Mouse (Mus musculus) myocyte (in vitro differentiated cells): ENCODE data around the gene Svbp. TPM values are rescaled to one million over a fixed set of nuclear protein-coding genes. Genes with fewer than 3 reads are reported as not detected.

Source experiments
- H3K27me3 ChIP-seq: one replicate; pipeline ENCODE4 v1.6.1; 2011; ENCODE audit not compliant: control insufficient read depth, insufficient read depth, insufficient read length
- H3K36me3 ChIP-seq: one replicate; pipeline ENCODE4 v1.6.1; 2011; ENCODE audit not compliant: control insufficient read depth, insufficient read depth
- H3K4me2 ChIP-seq: one replicate; pipeline ENCODE4 v1.6.1; 2011; ENCODE audit warnings: low read depth, control low read depth
- H3K4me3 ChIP-seq: one replicate; pipeline ENCODE4 v1.5.1; 2011; ENCODE audit warnings: mild to moderate bottlenecking, control low read depth, moderate library complexity
- H3K79me2 ChIP-seq: one replicate; pipeline ENCODE4 v1.6.1; 2011; ENCODE audit not compliant: control insufficient read depth, insufficient read depth
- H3ac ChIP-seq: one replicate; pipeline ENCODE4 v1.6.1; 2011; ENCODE audit not compliant: control insufficient read depth, insufficient read length
- CEBPB ChIP-seq: IDR thresholded peaks from 2 replicates; pipeline ENCODE4 v1.6.1; 2011; ENCODE audit warnings: mild to moderate bottlenecking, moderate library complexity; ENCODE audit not compliant: poor library complexity, insufficient read depth, severe bottlenecking
- E2F4 ChIP-seq: IDR thresholded peaks from one replicate; pipeline ENCODE4 v1.6.1; 2011; ENCODE audit warnings: mild to moderate bottlenecking, control low read depth, moderate library complexity; ENCODE audit not compliant: insufficient read depth
- MAX ChIP-seq: IDR thresholded peaks from one replicate; pipeline ENCODE4 v1.6.1; 2011; ENCODE audit warnings: low read depth, mild to moderate bottlenecking, control low read depth
- MYOD1 ChIP-seq, 3 experiments: IDR thresholded peaks; one replicate each; pipeline ENCODE4 v1.6.1; 2011; ENCODE audit warnings: control low read depth in 2 of 3, low read depth in 2 of 3, mild to moderate bottlenecking in 2 of 3, moderate library complexity in 1 of 3; ENCODE audit not compliant: insufficient read length in 2 of 3, control insufficient read depth in 1 of 3
- MYOG ChIP-seq, 3 experiments: IDR thresholded peaks; one replicate each; pipeline ENCODE4 v1.6.1; 2011; ENCODE audit warnings: control low read depth in 2 of 3, low read depth in 2 of 3, mild to moderate bottlenecking in 2 of 3; ENCODE audit not compliant: insufficient read length in 2 of 3, control insufficient read depth in 1 of 3, insufficient read depth in 1 of 3
- POLR2A ChIP-seq: IDR thresholded peaks from one replicate; pipeline ENCODE4 v1.6.1; 2011; ENCODE audit warnings: low read depth, mild to moderate bottlenecking, control low read depth, moderate library complexity; ENCODE audit not compliant: insufficient read length
- POLR2AphosphoS2 ChIP-seq: IDR thresholded peaks from one replicate; pipeline ENCODE4 v1.6.1; 2011; ENCODE audit warnings: low read depth, control low read depth; ENCODE audit not compliant: insufficient read length
- REST ChIP-seq: IDR thresholded peaks from one replicate; pipeline ENCODE4 v1.6.1; 2011; ENCODE audit warnings: mild to moderate bottlenecking, control low read depth, moderate library complexity; ENCODE audit not compliant: insufficient read depth, insufficient read length
- SRF ChIP-seq: IDR thresholded peaks from one replicate; pipeline ENCODE4 v1.6.1; 2011; ENCODE audit warnings: low read depth; ENCODE audit not compliant: control insufficient read depth, insufficient read length
- TCF12 ChIP-seq: IDR thresholded peaks from one replicate; pipeline ENCODE4 v1.6.1; 2011; ENCODE audit warnings: mild to moderate bottlenecking, control low read depth; ENCODE audit not compliant: poor library complexity, insufficient read depth, severe bottlenecking
- TCF3 ChIP-seq: IDR thresholded peaks from one replicate; pipeline ENCODE4 v1.6.1; 2011; ENCODE audit warnings: low read depth, control low read depth; ENCODE audit not compliant: insufficient read length
- USF1 ChIP-seq: IDR thresholded peaks from one replicate; pipeline ENCODE4 v1.6.1; 2011; ENCODE audit warnings: low read depth, mild to moderate bottlenecking, control low read depth, moderate library complexity
- polyA plus RNA-seq: library from polyadenylated mRNA; unstranded; fragments of >200 nt; fragmentation: generic; extraction: Trizol; gene quantifications from one replicate; pipeline ENCODE4 v1.2.1, GENCODE M21; 2012; ENCODE audit warnings: missing spikeins

The Svbp gene
- polyA plus RNA-seq, 1 experiment: 241 TPM

DNA sequence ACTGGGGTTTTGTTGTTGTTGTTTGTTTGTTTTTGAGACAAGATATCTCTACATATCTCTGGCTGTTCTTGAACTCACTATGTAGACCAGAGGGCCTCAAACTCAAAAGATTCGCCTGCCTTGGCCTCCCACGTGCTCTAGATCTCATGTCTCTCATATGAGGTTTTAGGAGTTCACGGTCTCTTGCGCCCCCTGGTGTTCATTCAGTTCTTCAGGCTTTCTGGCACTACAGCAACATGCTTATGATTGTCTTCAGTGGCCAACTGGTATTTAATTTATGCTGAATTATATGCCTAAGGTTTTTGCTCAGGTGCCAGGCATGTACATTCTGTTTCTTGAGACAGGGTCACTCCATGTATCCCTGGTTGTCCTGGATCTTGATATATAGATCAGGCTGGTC is 27.4 kb upstream of the Svbp start:
- Histone ChIP-seq H3K4me2 (no peak overlapping the region), H3ac (no peak overlapping the region), H3K27me3 (no peaks in the 10 kb centered on the region), H3K79me2 (no peaks in the 10 kb centered on the region), H3K4me3 (no peak overlapping the region), H3K36me3 (no peaks in the 10 kb centered on the region)
- TF ChIP-seq USF1 (peak; percentile 44), POLR2AphosphoS2 (no peak)

DNA sequence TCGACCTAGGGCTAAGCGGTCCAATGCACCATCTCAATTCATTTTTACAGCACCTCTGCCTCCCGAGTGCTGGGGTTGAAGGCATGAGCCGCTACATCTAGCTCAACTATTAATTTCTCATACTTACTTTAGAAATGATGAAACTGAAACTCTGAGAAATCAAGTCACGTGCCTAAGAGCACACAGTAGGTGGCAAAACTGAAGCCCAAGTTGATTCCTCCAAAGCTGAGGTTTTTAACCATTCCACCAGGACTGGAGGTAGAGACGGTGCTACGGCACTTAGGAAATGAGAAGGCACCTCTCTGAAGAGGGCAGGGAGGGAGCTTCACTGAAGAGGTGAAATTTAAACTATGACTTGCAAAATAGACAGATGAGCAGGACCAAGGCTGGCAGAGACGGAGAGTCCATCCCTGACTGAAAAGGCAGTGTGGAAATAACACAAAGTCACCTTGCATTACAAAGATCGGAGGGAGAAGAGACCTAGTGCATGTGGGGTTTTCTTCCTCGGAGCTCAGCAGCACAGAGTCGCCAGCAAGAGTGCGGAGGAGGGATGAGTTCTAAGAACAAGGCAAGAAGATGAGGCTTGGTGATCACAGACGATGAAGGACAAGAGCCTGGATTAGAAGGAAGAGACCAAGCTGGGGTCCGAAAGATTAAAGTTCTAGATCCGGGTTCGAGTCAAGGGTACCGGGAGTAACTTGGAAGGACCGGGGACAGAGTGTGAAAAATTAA is 22.0 kb upstream of the Svbp start:
- Histone ChIP-seq H3K27me3 (no peaks in the 10 kb centered on the region), H3K36me3 (no peaks in the 10 kb centered on the region), H3K79me2 (peaks cover 7% of the 10 kb centered on the region), H3K4me3 (peak overlapping the region; percentile 76), H3K4me2 (peak overlapping the region; percentile 93), H3ac (peak overlapping the region; percentile 50)
- TF ChIP-seq USF1 (peak; percentile 32), TCF12 (no peak), CEBPB (no peak)

- Histone ChIP-seq H3K36me3 (no peaks in the 10 kb centered on the region), H3K4me3 (peak within 1 kb of the TSS; percentile 76), H3K27me3 (no peaks in the 10 kb centered on the region), H3K79me2 (peaks cover 7% of the 10 kb centered on the region), H3K4me2 (peak within 1 kb of the TSS; percentile 93), H3ac (peak within 1 kb of the TSS; percentile 50)
- TF ChIP-seq MYOG (IDR thresholded peaks at IDR 0.05; ENCODE audit: control insufficient read depth in 1 of 3, insufficient read depth in 1 of 3, insufficient read length in 2 of 3, low read depth in 2 of 3) (peak in 2 of 3 experiments; percentile 2 to 13), POLR2AphosphoS2 (peak; percentile 77), SRF (no peak), CEBPB (no peak), MAX (no peak), POLR2A (peak; percentile 86), MYOD1 (IDR thresholded peaks at IDR 0.05; ENCODE audit: control insufficient read depth in 1 of 3, insufficient read length in 2 of 3, low read depth in 2 of 3) (no peak), E2F4 (no peak), TCF12 (no peak), USF1 (no peak), REST (peak; percentile 6), TCF3 (no peak)
Measured at GRCm38 (mm10) chr4:119173851-119174453, 21.2 kb upstream of the Svbp start, which contains the start of gene Zfp691. Zfp691 (minus strand) TSS chr4:119174195.

DNA sequence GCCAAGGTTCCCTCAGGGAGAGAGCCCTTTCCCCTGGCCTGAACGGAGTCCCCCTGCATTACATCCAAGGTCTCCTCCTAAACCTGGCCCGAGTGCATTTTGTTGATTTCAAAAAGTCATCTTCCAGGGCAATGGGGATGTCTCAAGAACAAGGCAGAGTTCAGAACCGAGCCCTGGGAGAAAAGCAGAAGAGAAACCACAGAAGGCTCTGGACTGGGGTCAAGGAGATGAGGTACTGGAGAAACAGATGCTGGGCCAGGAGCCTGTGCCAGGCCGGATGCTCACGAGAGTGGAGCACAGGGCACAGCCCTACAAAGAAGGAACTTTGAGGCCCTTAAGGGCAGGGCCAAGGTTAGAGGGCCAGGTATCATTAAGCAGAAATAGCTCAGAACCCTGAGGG is 17.4 kb upstream of the Svbp start:
- Histone ChIP-seq H3K4me3 (no peak overlapping the region), H3ac (no peak overlapping the region), H3K79me2 (peaks cover 7% of the 10 kb centered on the region), H3K27me3 (no peaks in the 10 kb centered on the region), H3K4me2 (no peak overlapping the region), H3K36me3 (no peaks in the 10 kb centered on the region)
- no peak for TF ChIP-seq REST
- TF ChIP-seq SRF: no peak
- no peak for TF ChIP-seq USF1
- TF ChIP-seq POLR2AphosphoS2: no peak
- TF ChIP-seq MYOG (IDR thresholded peaks at IDR 0.05; ENCODE audit: control insufficient read depth in 1 of 3, insufficient read depth in 1 of 3, insufficient read length in 2 of 3, low read depth in 2 of 3): no peak
- no peak for TF ChIP-seq POLR2A
- no peak for TF ChIP-seq MAX
- TF ChIP-seq CEBPB: no peak
- TF ChIP-seq TCF12: no peak
- TF ChIP-seq MYOD1 (IDR thresholded peaks at IDR 0.05; ENCODE audit: control insufficient read depth in 1 of 3, insufficient read length in 2 of 3, low read depth in 2 of 3): no peak

DNA sequence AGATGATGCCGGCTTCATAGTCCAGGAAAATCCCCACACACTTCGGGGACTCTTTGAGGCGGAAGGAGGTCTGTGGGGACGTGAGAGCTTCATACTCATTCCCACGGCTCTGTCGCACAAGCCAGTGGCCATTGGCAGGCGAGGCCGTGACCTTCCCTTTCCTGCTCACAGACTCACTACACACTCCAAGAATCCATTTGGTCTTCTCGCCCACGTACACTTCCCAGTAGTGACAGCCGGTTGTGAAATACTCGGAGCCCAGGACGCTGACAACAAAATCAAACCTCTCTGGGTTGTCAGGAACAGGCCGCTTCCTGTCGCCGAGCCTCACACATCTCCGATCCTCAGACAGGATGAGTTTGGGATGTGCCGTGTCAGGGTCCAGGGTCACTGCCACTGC is 16.8 kb upstream of the Svbp start:
- TF ChIP-seq CEBPB (no peak), POLR2AphosphoS2 (no peak), POLR2A (no peak), MYOD1 (IDR thresholded peaks at IDR 0.05; ENCODE audit: control insufficient read depth in 1 of 3, insufficient read length in 2 of 3, low read depth in 2 of 3) (no peak), MYOG (IDR thresholded peaks at IDR 0.05; ENCODE audit: control insufficient read depth in 1 of 3, insufficient read depth in 1 of 3, insufficient read length in 2 of 3, low read depth in 2 of 3) (no peak), TCF3 (no peak), TCF12 (no peak), REST (no peak), E2F4 (no peak), USF1 (no peak)
- Histone ChIP-seq H3K4me3 (no peak overlapping the region), H3K36me3 (no peaks in the 10 kb centered on the region), H3ac (no peak overlapping the region), H3K27me3 (no peaks in the 10 kb centered on the region), H3K79me2 (peaks cover 4% of the 10 kb centered on the region), H3K4me2 (no peak overlapping the region)
